Mouse (Mus musculus): Measurements from ENCODE around the gene Caml.
"Not testable (repeated sequence)": the region's sequence is repeated elsewhere in the genome, so short reads cannot be mapped to it uniquely, and the experiment has no call there.

Gene Caml

DNA sequence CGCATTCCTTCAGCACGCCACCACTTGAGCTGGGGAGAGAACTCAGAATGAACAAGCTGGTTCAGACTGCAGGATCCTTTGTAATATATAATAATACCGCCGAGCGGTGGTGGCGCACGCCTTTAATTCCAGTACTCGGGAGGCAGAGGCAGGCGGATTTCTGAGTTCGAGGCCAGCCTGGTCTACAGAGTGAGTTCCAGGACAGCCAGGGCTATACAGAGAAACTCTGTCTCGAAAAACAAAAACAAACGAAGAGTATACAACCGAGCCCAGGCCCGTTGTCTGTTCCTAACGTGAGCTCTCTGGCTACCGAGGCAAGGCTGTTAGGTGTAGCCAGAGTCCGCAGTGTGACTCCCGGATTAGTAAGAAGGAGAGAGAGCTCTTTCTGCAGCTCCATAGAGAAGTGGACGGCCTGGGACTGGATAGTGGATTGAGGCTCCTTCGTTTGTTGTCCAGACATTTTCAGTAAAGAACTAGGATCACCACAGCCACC is 603 bp upstream of the Caml start:
- DNase-seq (ENCODE audit: low spot score in 2 of 2), result not testable (repeated sequence)

GRCm38 (mm10) chr13:55634639-55635127 is 11.9 kb downstream of the Caml start, which contains the start of gene Ddx46:
TSS of gene Ddx46 (plus strand) at chr13:55635027.
- peak; percentile 85 to 91 for DNase-seq (ENCODE audit: low spot score in 2 of 2)

GRCm38 (mm10) chr13:55635146-55635571 is 12.4 kb downstream of the Caml start:
- no peak for DNase-seq (ENCODE audit: low spot score in 2 of 2)

- no peak for DNase-seq (ENCODE audit: low spot score in 2 of 2)
Measured at GRCm38 (mm10) chr13:55636185-55636983, 13.6 kb downstream of the Caml start.

DNA sequence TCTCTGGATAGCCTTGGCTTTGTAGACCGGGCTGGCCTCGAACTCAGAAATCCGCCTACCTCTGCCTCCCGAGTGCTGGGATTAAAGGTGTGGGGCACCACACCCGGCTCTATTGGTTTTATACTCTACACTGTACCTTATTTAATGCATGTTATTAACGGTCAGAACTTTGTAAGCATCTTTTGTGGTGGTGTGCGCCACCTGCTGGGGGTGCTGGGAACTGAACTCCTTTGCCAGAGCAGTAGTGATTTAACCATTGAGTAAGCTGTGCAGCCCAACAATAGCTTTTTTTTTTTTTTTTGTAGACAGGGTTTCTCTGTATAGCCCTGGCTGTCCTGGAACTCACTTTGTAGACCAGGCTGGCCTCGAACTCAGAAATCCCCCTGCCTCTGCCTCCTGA is 17.7 kb downstream of the Caml start:
- peak; percentile 66 to 80 for DNase-seq (ENCODE audit: low spot score in 2 of 2)

DNA sequence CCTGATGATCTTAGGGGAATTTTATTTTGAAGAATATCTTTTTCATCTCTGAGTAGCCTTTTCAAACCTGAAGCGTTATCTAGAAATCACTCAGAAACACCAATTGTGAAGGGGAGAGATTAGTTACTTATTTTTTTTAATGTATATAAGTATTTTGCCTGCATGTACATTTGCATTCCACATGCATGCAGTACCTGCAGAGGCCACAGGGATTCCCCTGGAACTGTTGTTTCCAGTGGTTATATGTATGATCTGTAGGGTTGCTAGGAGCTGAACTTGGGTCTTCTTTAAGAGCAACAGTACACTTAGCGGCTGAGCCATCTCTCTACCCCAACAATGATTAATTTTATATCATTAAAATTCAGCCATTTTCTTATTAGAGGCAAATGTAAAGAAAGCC is 21.7 kb downstream of the Caml start:
- DNase-seq (ENCODE audit: low spot score in 2 of 2), result peak in 1 of 2 experiments; percentile 25

- no peak for DNase-seq (ENCODE audit: low spot score in 2 of 2)
Measured at GRCm38 (mm10) chr13:55650098-55650497, 27.3 kb downstream of the Caml start.

DNA sequence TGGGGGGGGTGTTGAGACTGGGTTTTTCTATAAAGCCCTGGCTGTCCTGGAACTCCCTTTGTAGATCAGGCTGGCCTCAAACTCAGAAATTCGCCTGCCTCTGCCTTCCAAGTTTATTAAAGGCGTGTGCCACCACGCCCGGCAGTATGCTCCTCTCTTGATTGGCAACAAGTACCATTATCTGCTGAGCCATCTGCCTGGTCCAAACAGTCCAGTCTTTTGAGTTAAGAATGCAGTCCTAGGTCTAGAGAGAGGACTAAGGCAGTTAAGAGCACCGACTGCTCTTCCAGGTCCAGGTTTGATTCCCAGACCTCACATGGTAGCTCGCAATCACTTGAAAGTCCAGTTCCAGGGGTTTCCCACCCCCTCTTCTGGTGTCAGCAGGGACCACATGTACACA is 28.2 kb downstream of the Caml start:
- DNase-seq (ENCODE audit: low spot score in 2 of 2), result no peak

GRCm38 (mm10) chr13:55668550-55668949 is 45.7 kb downstream of the Caml start:
- peak in 1 of 2 experiments; percentile 42 for DNase-seq (ENCODE audit: low spot score in 2 of 2)

DNA sequence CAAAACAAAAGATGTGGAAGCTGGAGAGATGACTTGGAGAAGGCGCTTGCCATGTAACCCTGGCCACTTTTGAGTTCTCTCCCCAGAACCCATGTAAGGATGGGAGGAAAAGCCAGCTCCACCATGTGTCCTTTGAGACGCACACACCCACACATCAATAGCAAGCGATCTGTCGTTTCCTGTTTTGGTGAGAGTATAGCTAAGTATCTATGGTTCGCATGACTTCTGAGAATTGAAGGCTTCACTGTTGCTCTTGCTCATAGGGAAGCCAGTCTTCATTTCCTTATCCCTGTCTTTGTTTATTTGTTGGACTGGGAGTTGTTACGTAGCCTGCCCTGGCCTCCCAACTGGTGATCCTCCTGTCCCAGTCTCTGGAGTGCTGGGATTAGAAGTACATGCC is 49.9 kb downstream of the Caml start:
- no peak for DNase-seq (ENCODE audit: low spot score in 2 of 2)

- no peak for DNase-seq (ENCODE audit: low spot score in 2 of 2)
Measured at GRCm38 (mm10) chr13:55677364-55677763, 54.6 kb downstream of the Caml start.
